Mouse (Mus musculus): ENCODE data around the gene Mcrip1. TPM values are rescaled to one million over a fixed set of nuclear protein-coding genes. Genes with fewer than 3 reads are reported as not detected.
"Not testable (repeated sequence)": the region's sequence is repeated elsewhere in the genome, so short reads cannot be mapped to it uniquely, and the experiment has no call there.

The Mcrip1 gene
- polyA plus RNA-seq, 1 experiment from 2014 or later, result 39.1 TPM

GRCm38 (mm10) chr11:120571122-120571521 lies 21.6 kb upstream of the Mcrip1 start:
- WGBS (ENCODE audit: insufficient replicate concordance), result 25% methylated on average over 3 of the region's 3 CpGs
- Histone ChIP-seq H3K4me1 (ENCODE audit: control insufficient read depth, low read depth, low read length) (peaks cover 29% of the 10 kb centered on the region), H3K4me2 (ENCODE audit: low read depth, low read length) (peak overlapping the region; percentile 96), H3K4me3 (ENCODE audit: low read depth, low read length) (peak overlapping the region; percentile 97), H3K9ac (ENCODE audit: low read depth, low read length) (peak overlapping the region; percentile 95), H3K36me3 (ENCODE audit: control insufficient read depth, insufficient read depth) (peaks cover 37% of the 10 kb centered on the region), H3K9me3 (replicated peaks; ENCODE audit: control insufficient read depth, low read length) (no peaks in the 10 kb centered on the region), H3K27me3 (ENCODE audit: control insufficient read depth, insufficient read depth, low read depth, low read length) (no peaks in the 10 kb centered on the region), H3K27ac (ENCODE audit: low read length) (peak overlapping the region; percentile 88)
- ATAC-seq (ENCODE audit: low read depth), result no peak

GRCm38 (mm10) chr11:120568324-120568723 lies 18.8 kb upstream of the Mcrip1 start:
- no peak overlapping the region for H3K27ac ChIP-seq (ENCODE audit: low read length)
- peaks cover 56% of the 10 kb centered on the region for H3K36me3 ChIP-seq (ENCODE audit: control insufficient read depth, insufficient read depth)
- no peak overlapping the region for H3K9ac ChIP-seq (ENCODE audit: low read depth, low read length)
- H3K4me3 ChIP-seq (ENCODE audit: low read depth, low read length), result no peak overlapping the region
- no peak overlapping the region for H3K4me2 ChIP-seq (ENCODE audit: low read depth, low read length)
- H3K4me1 ChIP-seq (ENCODE audit: control insufficient read depth, low read depth, low read length), result peaks cover 20% of the 10 kb centered on the region
- H3K27me3 ChIP-seq (ENCODE audit: control insufficient read depth, insufficient read depth, low read depth, low read length), result no peaks in the 10 kb centered on the region
- 85% methylated on average over 6 of the region's 6 CpGs for WGBS (ENCODE audit: insufficient replicate concordance)
- no peaks in the 10 kb centered on the region for H3K9me3 ChIP-seq (replicated peaks; ENCODE audit: control insufficient read depth, low read length)
- no peak for ATAC-seq (ENCODE audit: low read depth)

GRCm38 (mm10) chr11:120565114-120565513 lies 15.6 kb upstream of the Mcrip1 start:
- H3K9ac ChIP-seq (ENCODE audit: low read depth, low read length), result no peak overlapping the region
- no peak overlapping the region for H3K4me3 ChIP-seq (ENCODE audit: low read depth, low read length)
- no peaks in the 10 kb centered on the region for H3K27me3 ChIP-seq (ENCODE audit: control insufficient read depth, insufficient read depth, low read depth, low read length)
- H3K9me3 ChIP-seq (replicated peaks; ENCODE audit: control insufficient read depth, low read length), result no peaks in the 10 kb centered on the region
- H3K4me2 ChIP-seq (ENCODE audit: low read depth, low read length), result no peak overlapping the region
- peaks cover 76% of the 10 kb centered on the region for H3K36me3 ChIP-seq (ENCODE audit: control insufficient read depth, insufficient read depth)
- ATAC-seq (ENCODE audit: low read depth), result no peak
- H3K27ac ChIP-seq (ENCODE audit: low read length), result no peak overlapping the region
- H3K4me1 ChIP-seq (ENCODE audit: control insufficient read depth, low read depth, low read length), result no peaks in the 10 kb centered on the region; the same call in 1 of the 2 replicates
- 75% methylated on average over 9 of the region's 9 CpGs for WGBS (ENCODE audit: insufficient replicate concordance)

GRCm38 (mm10) chr11:120562949-120563348 lies 13.4 kb upstream of the Mcrip1 start:
- H3K27me3 ChIP-seq (ENCODE audit: control insufficient read depth, insufficient read depth, low read depth, low read length), result no peaks in the 10 kb centered on the region
- H3K27ac ChIP-seq (ENCODE audit: low read length), result no peak overlapping the region
- no peaks in the 10 kb centered on the region for H3K4me1 ChIP-seq (ENCODE audit: control insufficient read depth, low read depth, low read length)
- H3K4me3 ChIP-seq (ENCODE audit: low read depth, low read length), result no peak overlapping the region
- ATAC-seq (ENCODE audit: low read depth), result no peak
- H3K4me2 ChIP-seq (ENCODE audit: low read depth, low read length), result no peak overlapping the region
- no peak overlapping the region for H3K9ac ChIP-seq (ENCODE audit: low read depth, low read length)
- WGBS (ENCODE audit: insufficient replicate concordance), result 88% methylated on average over 13 of the region's 13 CpGs
- H3K9me3 ChIP-seq (replicated peaks; ENCODE audit: control insufficient read depth, low read length), result no peaks in the 10 kb centered on the region
- H3K36me3 ChIP-seq (ENCODE audit: control insufficient read depth, insufficient read depth), result peaks cover 67% of the 10 kb centered on the region

- Histone ChIP-seq H3K4me2 (ENCODE audit: low read depth, low read length) (no peak overlapping the region), H3K36me3 (ENCODE audit: control insufficient read depth, insufficient read depth) (peaks cover 54% of the 10 kb centered on the region), H3K27ac (ENCODE audit: low read length) (no peak overlapping the region), H3K4me1 (ENCODE audit: control insufficient read depth, low read depth, low read length) (no peaks in the 10 kb centered on the region), H3K9ac (ENCODE audit: low read depth, low read length) (no peak overlapping the region), H3K27me3 (ENCODE audit: control insufficient read depth, insufficient read depth, low read depth, low read length) (no peaks in the 10 kb centered on the region), H3K9me3 (replicated peaks; ENCODE audit: control insufficient read depth, low read length) (no peaks in the 10 kb centered on the region), H3K4me3 (ENCODE audit: low read depth, low read length) (no peak overlapping the region)
- ATAC-seq (ENCODE audit: low read depth), result no peak
- 74% methylated on average over 13 of the region's 13 CpGs for WGBS (ENCODE audit: insufficient replicate concordance)
These were observed 11.6 kb upstream of the Mcrip1 start for GRCm38 (mm10) chr11:120560952-120561728.

GRCm38 (mm10) chr11:120558843-120559242 lies 9.3 kb upstream of the Mcrip1 start:
- not testable (repeated sequence) for H3K4me3 ChIP-seq (ENCODE audit: low read depth, low read length); H3K27ac ChIP-seq (ENCODE audit: low read length); H3K27me3 ChIP-seq (ENCODE audit: control insufficient read depth, insufficient read depth, low read depth, low read length); ATAC-seq (ENCODE audit: low read depth); H3K9me3 ChIP-seq (replicated peaks; ENCODE audit: control insufficient read depth, low read length); H3K9ac ChIP-seq (ENCODE audit: low read depth, low read length); H3K4me2 ChIP-seq (ENCODE audit: low read depth, low read length); H3K4me1 ChIP-seq (ENCODE audit: control insufficient read depth, low read depth, low read length)
- peaks cover 39% of the 10 kb centered on the region for H3K36me3 ChIP-seq (ENCODE audit: control insufficient read depth, insufficient read depth)
- WGBS (ENCODE audit: insufficient replicate concordance), result 77% methylated on average over 6 of the region's 6 CpGs

- Histone ChIP-seq H3K36me3 (ENCODE audit: control insufficient read depth, insufficient read depth) (peaks cover 4% of the 10 kb centered on the region), H3K4me1 (ENCODE audit: control insufficient read depth, low read depth, low read length) (peaks cover under 1% of the 10 kb centered on the region), H3K9ac (ENCODE audit: low read depth, low read length) (no peak overlapping the region), H3K27ac (ENCODE audit: low read length) (no peak overlapping the region), H3K4me3 (ENCODE audit: low read depth, low read length) (no peak overlapping the region), H3K9me3 (replicated peaks; ENCODE audit: control insufficient read depth, low read length) (no peaks in the 10 kb centered on the region), H3K27me3 (ENCODE audit: control insufficient read depth, insufficient read depth, low read depth, low read length) (no peaks in the 10 kb centered on the region), H3K4me2 (ENCODE audit: low read depth, low read length) (no peak overlapping the region)
- ATAC-seq (ENCODE audit: low read depth), result no peak
- WGBS (ENCODE audit: insufficient replicate concordance), result 37% methylated on average over 2 of the region's 2 CpGs
These were observed 5.7 kb upstream of the Mcrip1 start for GRCm38 (mm10) chr11:120555260-120555659.

GRCm38 (mm10) chr11:120554834-120555233 lies 5.3 kb upstream of the Mcrip1 start:
- Histone ChIP-seq H3K4me2 (ENCODE audit: low read depth, low read length) (no peak overlapping the region), H3K36me3 (ENCODE audit: control insufficient read depth, insufficient read depth) (no peaks in the 10 kb centered on the region), H3K4me1 (ENCODE audit: control insufficient read depth, low read depth, low read length) (peaks cover 4% of the 10 kb centered on the region), H3K4me3 (ENCODE audit: low read depth, low read length) (no peak overlapping the region), H3K27me3 (ENCODE audit: control insufficient read depth, insufficient read depth, low read depth, low read length) (no peaks in the 10 kb centered on the region), H3K9me3 (replicated peaks; ENCODE audit: control insufficient read depth, low read length) (no peaks in the 10 kb centered on the region), H3K27ac (ENCODE audit: low read length) (no peak overlapping the region), H3K9ac (ENCODE audit: low read depth, low read length) (no peak overlapping the region)
- WGBS (ENCODE audit: insufficient replicate concordance), result 55% methylated on average over 7 of the region's 7 CpGs
- ATAC-seq (ENCODE audit: low read depth), result peak; percentile 38; the same call in 1 of the 2 replicates

GRCm38 (mm10) chr11:120552736-120553135 lies 3.2 kb upstream of the Mcrip1 start:
- Histone ChIP-seq H3K4me1 (ENCODE audit: control insufficient read depth, low read depth, low read length) (peaks cover 21% of the 10 kb centered on the region), H3K4me3 (ENCODE audit: low read depth, low read length) (no peak overlapping the region), H3K4me2 (ENCODE audit: low read depth, low read length) (no peak overlapping the region), H3K9me3 (replicated peaks; ENCODE audit: control insufficient read depth, low read length) (no peaks in the 10 kb centered on the region), H3K36me3 (ENCODE audit: control insufficient read depth, insufficient read depth) (no peaks in the 10 kb centered on the region), H3K9ac (ENCODE audit: low read depth, low read length) (no peak overlapping the region), H3K27ac (ENCODE audit: low read length) (no peak overlapping the region), H3K27me3 (ENCODE audit: control insufficient read depth, insufficient read depth, low read depth, low read length) (no peaks in the 10 kb centered on the region)
- 62% methylated on average over 5 of the region's 5 CpGs for WGBS (ENCODE audit: insufficient replicate concordance)
- ATAC-seq (ENCODE audit: low read depth), result no peak

All from liver, embryonic 16.5 days (tissue).